ENCODE assay signal across 10 mouse cellular contexts in the genomic region with DNA sequence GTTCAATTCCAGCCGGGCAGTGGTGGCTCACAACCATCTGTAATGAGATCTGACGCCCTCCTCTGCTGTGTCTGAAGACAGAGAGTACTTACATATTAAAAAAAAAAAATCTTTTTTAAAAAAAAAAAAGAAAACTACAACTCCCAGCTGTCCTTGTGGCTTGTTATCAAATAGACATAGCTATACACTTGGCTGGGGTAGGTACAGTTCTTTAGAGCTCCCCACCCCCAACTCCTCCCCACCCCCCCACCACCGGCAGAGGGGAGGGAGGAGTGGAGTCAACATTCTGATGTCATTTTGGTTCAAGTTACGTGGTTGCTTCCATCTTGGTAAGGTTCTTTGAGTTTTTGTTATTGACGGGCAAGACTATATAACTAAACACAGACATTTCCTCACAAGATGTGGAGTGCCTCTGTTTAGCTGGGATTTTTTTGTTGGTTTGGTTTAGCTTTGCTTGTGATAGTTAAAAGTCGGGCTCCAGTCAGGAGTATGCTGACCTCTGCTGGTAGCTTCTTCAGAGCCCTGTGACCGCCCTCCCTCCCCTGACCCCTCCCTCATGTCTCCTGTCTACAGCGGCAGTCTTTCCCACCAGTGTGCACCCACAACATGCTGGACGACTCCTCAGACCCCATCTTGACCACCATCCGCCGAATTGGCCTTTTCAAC. TPM values are rescaled to one million over a fixed set of nuclear protein-coding genes. Genes with fewer than 3 reads are reported as not detected.
A peak's percentile ranks its signal among the peaks of the same experiment; 100 is the strongest.
DNase-seq lines count a peak whose midpoint lies in the region; ATAC-seq and TF ChIP-seq lines count a peak whose summit lies in the region.
"Had no signal": no experiment of that assay in that cellular context is flagged by ENCODE, and none has a peak within 500 bp of the region (broad histone marks: within the 10 kb centered on the region; RNA-seq: fewer than 3 reads in every experiment).

No protein-coding gene starts in this region.

- no peak overlapping the region for H3K4me2 ChIP-seq in limb, embryonic 13.5 days (replicated peaks)
- H3K4me2 ChIP-seq: stomach, embryonic 15.5 days had no signal

- H3K9ac ChIP-seq in limb, embryonic 13.5 days, result no peak overlapping the region
- H3K9ac ChIP-seq: stomach, embryonic 15.5 days had no signal

- H3K4me1 ChIP-seq in limb, embryonic 13.5 days, result no peaks in the 10 kb centered on the region
- peaks cover 7% of the 10 kb centered on the region for H3K4me1 ChIP-seq in olfactory bulb, adult 2 months (ENCODE audit: control insufficient read depth, insufficient read depth, low read length)

- H3K27ac ChIP-seq in limb, embryonic 13.5 days, result no peak overlapping the region
- H3K27ac ChIP-seq in olfactory bulb, adult 2 months (ENCODE audit: insufficient read depth, low read depth, low read length), result no peak overlapping the region
- H3K27ac ChIP-seq: stomach, embryonic 15.5 days had no signal

- WGBS in limb, embryonic 13.5 days, result 32% methylated on average over 11 of the region's 11 CpGs
- WGBS in olfactory bulb, adult 2 months, result 35% methylated on average over 11 of the region's 11 CpGs

- peak; percentile 37 for ATAC-seq in limb, embryonic 13.5 days (ENCODE audit: low FRiP score, low read depth)
- ATAC-seq: Patski had no signal

- peak; percentile 49; the same call in 1 of the 2 replicates for TF ChIP-seq CTCF in olfactory bulb, adult 2 months (IDR thresholded peaks at IDR 0.05; ENCODE audit: insufficient read depth, low read depth, low read length)

- no peaks in the 10 kb centered on the region for H3K9me3 ChIP-seq in limb, embryonic 13.5 days
- H3K9me3 ChIP-seq: stomach, embryonic 15.5 days had no signal

- H3K36me3 ChIP-seq in limb, embryonic 13.5 days, result peaks cover 74% of the 10 kb centered on the region

- no peaks in the 10 kb centered on the region for H3K27me3 ChIP-seq in limb, embryonic 13.5 days
- H3K27me3 ChIP-seq: Patski; stomach, embryonic 15.5 days had no signal

- H3K4me3 ChIP-seq in limb, embryonic 13.5 days, result no peak overlapping the region
- peak overlapping the region; percentile 8; the same call in 1 of the 2 replicates for H3K4me3 ChIP-seq in olfactory bulb, adult 2 months (ENCODE audit: insufficient read depth, low read depth, low read length)
- H3K4me3 ChIP-seq: stomach, embryonic 15.5 days had no signal

- TF ChIP-seq POLR2A in olfactory bulb, adult 2 months (IDR thresholded peaks at IDR 0.05; ENCODE audit: insufficient read depth, low read depth, low read length), result no peak

- peak; percentile 56 to 71 for DNase-seq in cerebellum, postnatal 14 days
- DNase-seq in cerebellum, adult 11-12 months, result no peak
- DNase-seq in 416B (ENCODE audit: low read depth), result peak; percentile 46
- DNase-seq in c-Kit-positive CD71-positive TER-119-negative erythroid progenitor cells, embryonic 14.5 days (ENCODE audit: low read depth), result peak; percentile 42
- DNase-seq in spleen, adult 18-20 months, result no peak
- DNase-seq in c-Kit-positive CD71-positive TER-119-positive erythroid progenitor cells, embryonic 14.5 days (ENCODE audit: low spot score), result no peak

RNA-seq across cellular contexts. Expression of a gene that starts 9.6 kb away (rescaled TPM):
- polyA plus RNA-seq in limb, embryonic 13.5 days (2015; fragmentation: Nextera tagmentation; extraction: Ambion mirVana), result 142 and 144 TPM in 2 replicates
- polyA plus RNA-seq in olfactory bulb, adult 2 months (2012; ENCODE audit: insufficient read depth, insufficient read length, low replicate concordance, missing spikeins), result not detected in 2 replicates

RNA-seq across cellular contexts. Expression of a gene that starts 12.2 kb away (rescaled TPM):
- 5,430 and 5,479 TPM in 2 replicates for polyA plus RNA-seq in limb, embryonic 13.5 days (2015; fragmentation: Nextera tagmentation; extraction: Ambion mirVana)
- 553 and 835 TPM in 2 replicates for polyA plus RNA-seq in olfactory bulb, adult 2 months (2012; ENCODE audit: insufficient read depth, insufficient read length, low replicate concordance, missing spikeins)

RNA-seq across cellular contexts. Expression of a gene that starts 12.8 kb away (rescaled TPM):
- 41.7 and 45.9 TPM in 2 replicates for polyA plus RNA-seq in limb, embryonic 13.5 days (2015; fragmentation: Nextera tagmentation; extraction: Ambion mirVana)
- polyA plus RNA-seq in olfactory bulb, adult 2 months (2012; ENCODE audit: insufficient read depth, insufficient read length, low replicate concordance, missing spikeins), result not detected in 2 replicates

RNA-seq across cellular contexts. Expression of a gene that starts 19.2 kb away (rescaled TPM):
- polyA plus RNA-seq in limb, embryonic 13.5 days (2015; fragmentation: Nextera tagmentation; extraction: Ambion mirVana), result 167 and 170 TPM in 2 replicates
- polyA plus RNA-seq in olfactory bulb, adult 2 months (2012; ENCODE audit: insufficient read depth, insufficient read length, low replicate concordance, missing spikeins), result not detected in 2 replicates

RNA-seq across cellular contexts. Expression of a gene that starts 26.8 kb away (rescaled TPM):
- polyA plus RNA-seq in limb, embryonic 13.5 days (2015; fragmentation: Nextera tagmentation; extraction: Ambion mirVana), result 0.40 TPM in 1 of 2 replicates, not detected in the other
- polyA plus RNA-seq in olfactory bulb, adult 2 months (2012; ENCODE audit: insufficient read depth, insufficient read length, low replicate concordance, missing spikeins), result not detected in 2 replicates
- polyA plus RNA-seq: stomach, embryonic 15.5 days had no signal

Comparison
In these comparisons a context has a peak if more than half of its experiments do, and no peak if none do; other contexts are left out.
1. DNase-seq: peak in cerebellum, postnatal 14 days (2 of 2), 416B (single experiment) and c-Kit-positive CD71-positive TER-119-negative erythroid progenitor cells, embryonic 14.5 days (single experiment); none in cerebellum, adult 11-12 months (single experiment), spleen, adult 18-20 months (0 of 2) and c-Kit-positive CD71-positive TER-119-positive erythroid progenitor cells, embryonic 14.5 days (single experiment).
2. RNA of a gene that starts 9.6 kb away (polyA plus RNA-seq): 142 to 144 TPM in limb, embryonic 13.5 days; not detected in olfactory bulb, adult 2 months; every median in the first group is over 100 times any median in the second.
3. RNA of a gene that starts 12.8 kb away (polyA plus RNA-seq): 41.7 to 45.9 TPM in limb, embryonic 13.5 days; not detected in olfactory bulb, adult 2 months; every median in the first group is over 10 times any median in the second.